Mouse (Mus musculus) ES-E14 (cell line): ENCODE data around the gene Morf4l1.
"Not testable (repeated sequence)": the region's sequence is repeated elsewhere in the genome, so short reads cannot be mapped to it uniquely, and the experiment has no call there.

Experiments used
- CHD2 ChIP-seq: IDR thresholded peaks from 2 replicates; pipeline ENCODE4 v1.6.1; 2014; ENCODE audit warnings: mild to moderate bottlenecking, low read depth, low read length, inconsistent platforms
- HCFC1 ChIP-seq: IDR thresholded peaks from 2 replicates; pipeline ENCODE4 v1.6.1; 2012; ENCODE audit warnings: low read length, inconsistent platforms, borderline replicate concordance; ENCODE audit not compliant: insufficient read depth
- MAFK ChIP-seq: IDR thresholded peaks from 2 replicates; pipeline ENCODE4 v1.6.1; 2014; ENCODE audit warnings: mild to moderate bottlenecking, low read depth, low read length, inconsistent platforms; ENCODE audit not compliant: insufficient read depth
- ZC3H11A ChIP-seq: IDR thresholded peaks from 2 replicates; pipeline ENCODE4 v1.6.1; 2012; ENCODE audit warnings: low read depth, mild to moderate bottlenecking, inconsistent platforms, low read length, borderline replicate concordance
- ZNF384 ChIP-seq: IDR thresholded peaks from 2 replicates; pipeline ENCODE4 v1.6.1; 2012; ENCODE audit warnings: low read depth, low read length, inconsistent platforms

GRCm38 (mm10) chr9:90042906-90043305 is 71.7 kb downstream of the Morf4l1 start:
- not testable (repeated sequence) for TF ChIP-seq ZC3H11A, CHD2, HCFC1, ZNF384, MAFK
